Mouse (Mus musculus) gastrocnemius, adult 8-10 months (tissue): ENCODE measurements around the gene Cyp2a22. TPM values are rescaled to one million over a fixed set of nuclear protein-coding genes. Genes with fewer than 3 reads are reported as not detected.
"Not testable (repeated sequence)": the region's sequence is repeated elsewhere in the genome, so short reads cannot be mapped to it uniquely, and the experiment has no call there.

Experiments used
- DNase-seq, 2 experiments: peaks; one replicate each; pipeline ENCODE4 v3.0.0; 2022; ENCODE audit warnings: low spot score in 2 of 2
- total RNA-seq, 4 experiments: library from RNA; stranded (reverse); gene quantifications; 2 replicates each; pipeline ENCODE4 v1.2.4; 2022

Gene Cyp2a22
- not detected for total RNA-seq

DNA sequence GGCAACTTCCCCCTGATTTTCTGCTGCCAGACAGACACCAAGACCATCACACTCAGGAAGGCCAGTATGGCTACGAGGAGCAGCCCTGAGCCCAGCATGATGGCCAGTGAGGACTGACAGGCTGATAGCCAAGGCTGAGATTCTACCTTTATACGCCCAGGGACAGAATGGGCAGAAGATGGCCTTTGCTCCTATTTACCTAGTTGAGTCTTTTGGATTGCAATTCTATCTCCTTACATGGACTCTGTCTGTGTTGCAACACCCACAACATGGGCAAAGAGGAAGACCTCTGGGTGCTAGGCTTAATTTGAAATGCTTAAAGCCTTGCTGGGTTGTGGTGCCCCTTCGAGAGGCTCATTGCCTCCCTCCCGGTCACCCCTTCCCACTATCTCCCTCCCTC, at the start of gene Cyp2a22:
Gene Cyp2a22 (minus strand): TSS at position 123 of the 400 bp plus-strand sequence.
- no peak for DNase-seq

DNA sequence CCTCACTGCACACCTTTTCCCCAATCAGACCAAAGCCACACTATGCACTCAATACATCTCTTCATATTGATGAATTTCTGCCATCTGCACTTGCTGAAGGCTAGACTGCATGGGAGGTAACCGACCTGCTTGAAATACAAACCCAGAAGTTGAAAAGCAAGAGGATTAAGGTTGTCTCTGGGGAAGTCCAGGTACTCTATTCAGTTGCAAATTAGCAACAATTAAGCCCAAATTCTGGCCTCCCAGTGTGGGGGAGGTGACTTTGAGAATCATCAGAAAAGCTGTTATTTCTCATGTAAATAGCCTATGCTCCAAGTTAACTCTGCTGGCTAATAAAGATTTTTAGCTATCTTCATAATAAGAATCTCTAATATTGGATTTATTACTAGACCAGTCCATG, 44.0 kb upstream of the Cyp2a22 start:
- DNase-seq, result not testable (repeated sequence)

DNA sequence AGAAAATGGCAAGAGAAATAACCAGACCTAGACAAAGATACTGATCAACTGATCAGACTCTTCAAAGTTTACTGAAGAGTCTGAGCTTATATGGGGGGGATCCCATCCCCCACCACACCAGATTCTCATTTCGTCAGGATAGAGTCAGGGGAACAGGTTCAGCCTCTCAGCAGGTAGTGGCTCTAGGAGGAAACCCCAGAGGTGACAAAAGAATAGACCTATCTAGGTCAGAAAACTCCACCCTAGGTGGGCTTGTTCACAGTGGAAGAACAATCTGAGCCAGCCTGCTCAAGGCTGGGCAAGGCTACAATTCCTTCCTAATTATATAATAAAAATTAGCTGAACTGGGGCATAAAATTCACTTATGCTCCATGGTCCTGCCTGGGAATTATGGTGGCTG, 43.4 kb upstream of the Cyp2a22 start:
- no peak for DNase-seq

DNA sequence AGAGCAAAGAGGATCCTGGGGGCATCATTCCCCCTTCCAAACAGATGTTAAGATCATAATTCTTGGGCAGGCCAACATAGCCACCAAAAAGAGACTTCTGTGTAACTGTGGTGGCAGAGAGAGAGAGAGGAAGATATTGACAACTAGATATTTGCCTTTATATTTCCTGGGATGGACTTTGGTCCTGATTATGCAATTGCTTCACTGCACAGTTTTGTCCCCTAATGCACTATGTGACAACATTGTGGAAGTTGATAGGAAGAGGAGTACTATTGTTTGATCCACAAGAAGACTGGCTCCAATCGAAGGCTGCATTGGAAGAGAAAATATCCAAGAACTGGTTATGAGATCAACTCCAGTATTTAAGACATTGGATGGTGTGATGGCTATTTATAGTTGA, 42.8 kb upstream of the Cyp2a22 start:
- not testable (repeated sequence) for DNase-seq

DNA sequence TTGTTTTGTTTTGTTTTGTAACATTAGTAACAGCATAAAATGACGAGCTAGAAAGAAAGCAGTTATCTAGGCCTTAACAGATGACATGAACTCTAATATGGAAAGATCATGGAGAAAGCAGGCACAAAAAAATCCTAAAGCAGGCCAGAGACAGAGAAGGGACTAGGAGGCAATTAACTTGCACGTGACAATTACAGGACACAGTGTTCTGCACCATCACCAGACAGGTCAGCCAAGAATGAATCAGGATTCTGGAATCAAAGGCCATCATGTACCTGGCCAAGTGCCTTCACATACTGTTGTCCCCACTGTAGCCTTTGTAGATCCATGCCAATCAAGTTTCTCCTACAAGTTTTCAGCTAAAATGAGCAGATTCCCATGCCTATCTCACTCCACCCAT, 42.3 kb upstream of the Cyp2a22 start:
- DNase-seq, result not testable (repeated sequence)

DNA sequence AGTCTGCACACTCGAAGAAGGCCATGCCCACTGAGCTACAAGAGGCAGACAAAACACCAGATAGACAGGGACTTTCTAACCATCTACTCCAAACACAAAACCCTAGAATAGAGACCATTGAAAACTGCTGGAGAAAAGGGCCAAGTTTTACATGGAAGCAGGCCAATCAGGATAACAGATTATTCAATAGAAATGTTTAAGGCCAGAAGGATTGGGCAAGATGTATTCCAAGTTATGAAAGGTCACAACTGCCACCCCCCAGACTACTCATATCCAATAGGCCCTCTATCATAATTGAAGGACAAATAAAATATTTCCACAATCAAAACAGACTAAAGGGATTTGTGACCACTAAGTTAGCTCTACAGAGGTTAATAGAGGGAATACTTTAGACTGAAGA, 23.2 kb upstream of the Cyp2a22 start:
- not testable (repeated sequence) for DNase-seq

DNA sequence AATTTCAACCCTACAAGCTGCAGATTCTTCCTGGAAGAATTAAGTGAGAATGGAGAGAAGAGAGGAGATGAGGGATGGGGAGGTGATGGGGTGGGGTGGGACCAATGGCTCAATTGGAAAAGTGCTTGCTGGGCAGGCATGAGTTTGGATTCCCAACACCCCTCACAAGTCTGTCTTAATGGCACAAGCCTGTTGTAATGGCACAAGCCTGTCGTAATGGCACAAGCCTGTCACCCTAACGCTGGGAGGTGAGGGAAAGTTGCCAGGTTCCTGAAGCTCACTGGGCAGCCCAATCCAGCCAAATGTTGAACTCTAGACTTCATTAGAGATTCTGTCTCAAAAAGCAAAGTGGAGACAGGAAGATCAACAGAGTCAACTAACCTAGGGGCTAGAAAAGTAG, 14.1 kb upstream of the Cyp2a22 start:
- not testable (repeated sequence) for DNase-seq

DNA sequence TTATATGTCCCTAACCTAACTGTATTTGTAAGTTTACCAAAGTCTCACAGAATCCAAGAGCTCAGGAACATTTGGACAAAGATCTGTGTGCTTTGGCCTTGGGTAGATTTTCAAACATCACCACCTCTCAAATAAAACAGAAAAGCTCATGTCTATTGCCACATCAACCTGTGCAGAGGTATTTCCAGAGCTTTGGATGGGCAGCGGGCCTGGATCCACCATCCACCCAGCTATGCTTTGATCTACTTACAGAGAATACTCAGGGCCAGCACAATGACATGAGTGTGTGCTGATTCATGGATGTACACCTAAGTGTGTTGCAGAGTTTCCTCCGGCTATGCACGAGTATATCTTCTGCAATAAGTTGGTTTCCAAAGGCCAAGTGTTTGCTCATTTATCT, 13.5 kb upstream of the Cyp2a22 start:
- DNase-seq, result not testable (repeated sequence)

DNA sequence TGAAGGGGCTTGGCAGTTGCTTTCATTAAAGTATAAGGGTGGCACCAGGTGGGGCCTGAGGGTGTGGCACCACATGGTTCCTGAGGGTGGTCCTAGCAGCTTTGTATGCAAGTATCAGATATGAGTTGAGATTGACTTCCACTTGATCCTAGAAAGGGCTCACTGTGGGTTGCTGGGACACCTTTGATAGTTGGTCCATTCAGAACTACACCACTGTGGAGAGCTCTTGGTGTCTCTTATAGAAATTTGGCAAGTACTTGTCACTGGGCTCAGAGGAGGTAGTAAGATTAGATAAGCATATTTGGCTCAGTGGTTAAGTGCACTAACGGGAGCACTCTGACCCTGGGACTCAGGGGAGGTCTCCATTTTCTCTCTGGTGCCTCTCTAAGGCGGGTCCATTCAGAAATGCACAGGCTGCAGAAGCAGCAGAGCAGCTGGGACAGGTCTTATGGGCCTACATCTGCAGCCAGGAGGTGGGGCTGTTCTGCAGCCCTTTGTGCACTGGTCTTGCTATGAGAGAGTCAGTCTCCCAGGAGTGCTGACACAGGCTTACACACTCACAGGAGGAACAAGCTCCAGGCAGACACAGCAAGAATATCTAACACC, 2.2 kb upstream of the Cyp2a22 start:
- DNase-seq, result not testable (repeated sequence)

DNA sequence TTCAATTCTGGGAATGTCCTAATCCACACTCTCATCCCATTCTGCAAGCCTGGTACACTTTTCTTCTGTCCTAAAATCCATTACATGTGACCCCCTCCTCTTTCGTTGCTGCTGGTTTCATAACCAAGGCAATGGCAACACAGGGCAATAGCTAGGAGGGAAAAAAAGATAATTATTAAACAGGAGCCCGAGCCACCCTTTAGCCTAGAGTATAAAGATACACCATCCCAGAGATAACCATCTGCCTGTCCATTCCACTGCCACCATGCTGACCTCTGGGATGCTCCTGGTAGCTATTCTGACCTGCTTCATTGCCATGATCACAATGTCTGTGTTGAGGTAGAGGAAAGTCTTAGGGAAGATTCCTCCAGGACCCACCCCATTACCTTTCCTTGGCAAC, 22.1 kb downstream of the Cyp2a22 start:
- not testable (repeated sequence) for DNase-seq

Other genes starting within 250 kb of the Cyp2a22 start
- gene Cyp2b19, start 182.2 kb downstream of the Cyp2a22 start, total RNA-seq, result not detected
- gene Cyp2g1, start 130.5 kb downstream of the Cyp2a22 start, total RNA-seq, result not detected
- under 1 TPM in 1 of 4 experiments, not detected in 3; 0.88 TPM for gene Cyp2a5, start 104.1 kb downstream of the Cyp2a22 start, total RNA-seq
- gene Cyp2a12, start 89.7 kb upstream of the Cyp2a22 start, total RNA-seq, result under 1 TPM in 1 of 4 experiments, not detected in 3; 0.40 TPM
- 1 to 10 TPM in 2 of 4 experiments, under 1 TPM in 2; 0.34 to 1.2 (median 0.77) TPM for gene Cyp2f2, start 180.5 kb upstream of the Cyp2a22 start, total RNA-seq
- not detected for gene Cyp2t4, start 214.3 kb upstream of the Cyp2a22 start, total RNA-seq
- 100 to 1,000 TPM; 119 to 120 (median 119) TPM for gene Egln2, start 227.4 kb upstream of the Cyp2a22 start, total RNA-seq
- 1 to 10 TPM; 4.3 to 5.8 (median 4.7) TPM for gene Rab4b, start 239.5 kb upstream of the Cyp2a22 start, total RNA-seq
- gene Gm21983, start 241.7 kb upstream of the Cyp2a22 start, total RNA-seq, result not detected
- under 1 TPM in 1 of 4 experiments, not detected in 3; 0.75 TPM for gene Mia, start 241.8 kb upstream of the Cyp2a22 start, total RNA-seq